Mouse (Mus musculus) hindbrain, embryonic 15.5 days (tissue): Measurements from ENCODE around the gene Tyrobp. TPM values are rescaled to one million over a fixed set of nuclear protein-coding genes. Genes with fewer than 3 reads are reported as not detected.
A peak's percentile ranks its signal among the peaks of the same experiment; 100 is the strongest.

Experiments used
- ATAC-seq: fragments of 200-750 bp; cut with Nextera tagmentation; 2 replicates; pipeline ENCODE4 v1.8.0; 2017; ENCODE audit warnings: low read depth, moderate number of reproducible peaks, moderate TSS enrichment; ENCODE audit not compliant: low FRiP score
- H3K27ac ChIP-seq: fragments of 300-500 bp; sonication (generic); replicated peaks from 2 replicates; pipeline ENCODE4 v1.5.1; 2015; ENCODE audit warnings: mild to moderate bottlenecking, inconsistent platforms
- H3K27me3 ChIP-seq: fragments of 300-500 bp; sonication (generic); 2 replicates; pipeline ENCODE4 v1.6.1; 2015; ENCODE audit warnings: control low read depth, inconsistent platforms
- H3K36me3 ChIP-seq: fragments of 300-500 bp; sonication (generic); 2 replicates; pipeline ENCODE4 v1.6.1; 2015; ENCODE audit warnings: control low read depth, inconsistent platforms
- H3K4me1 ChIP-seq: fragments of 300-500 bp; sonication (generic); replicated peaks from 2 replicates; pipeline ENCODE4 v1.6.1; 2015; ENCODE audit warnings: control low read depth, inconsistent platforms
- H3K4me2 ChIP-seq: fragments of 300-500 bp; sonication (generic); 2 replicates; pipeline ENCODE4 v1.6.1; 2015; ENCODE audit warnings: moderate library complexity, mild to moderate bottlenecking, inconsistent platforms
- H3K4me3 ChIP-seq: fragments of 300-500 bp; sonication (generic); 2 replicates; pipeline ENCODE4 v1.5.1; 2015; ENCODE audit warnings: mild to moderate bottlenecking, inconsistent platforms
- H3K9ac ChIP-seq: fragments of 300-500 bp; sonication (generic); 2 replicates; pipeline ENCODE4 v1.6.1; 2015; ENCODE audit warnings: inconsistent platforms
- H3K9me3 ChIP-seq: fragments of 300-500 bp; sonication (generic); 2 replicates; pipeline ENCODE4 v1.6.1; 2016; ENCODE audit warnings: control low read depth, inconsistent platforms
- WGBS: fragments of 180-500 bp; shearing (Covaris S2); methylation state at CpG from one replicate; pipeline ENCODE4 v1.1.7; 2015; 5-methylcytosine and 5-hydroxymethylcytosine counted together
- polyA plus RNA-seq: library from polyadenylated mRNA; unstranded; fragments of >200 nt; fragmentation: Nextera tagmentation; extraction: Ambion mirVana; gene quantifications from 2 replicates; pipeline ENCODE4 v1.2.1, GENCODE M21; 2015

Tyrobp gene
- polyA plus RNA-seq, 1 experiment from 2014 or later, result 28.9 TPM

DNA sequence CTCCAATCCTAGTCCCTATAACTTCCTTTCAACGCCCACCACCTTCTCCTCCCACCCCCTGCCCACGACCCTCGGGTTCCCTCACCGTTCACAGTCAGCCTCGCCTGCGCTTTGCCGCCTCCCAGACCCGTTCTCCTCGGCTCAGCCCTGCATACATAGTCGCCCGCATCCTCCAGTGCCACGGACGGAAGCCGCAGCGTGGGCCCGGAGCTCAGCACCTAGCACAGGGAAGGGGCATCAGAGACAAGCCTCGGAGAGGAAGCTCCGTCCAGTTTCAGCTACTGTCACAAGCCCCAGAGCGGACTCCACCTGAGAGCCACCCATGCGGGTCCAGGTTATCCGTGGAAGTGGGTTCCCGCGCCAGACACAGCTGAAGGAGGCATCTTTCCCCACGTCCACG, 39.8 kb downstream of the Tyrobp start:
- no peaks in the 10 kb centered on the region for H3K36me3 ChIP-seq
- ATAC-seq, result no peak

DNA sequence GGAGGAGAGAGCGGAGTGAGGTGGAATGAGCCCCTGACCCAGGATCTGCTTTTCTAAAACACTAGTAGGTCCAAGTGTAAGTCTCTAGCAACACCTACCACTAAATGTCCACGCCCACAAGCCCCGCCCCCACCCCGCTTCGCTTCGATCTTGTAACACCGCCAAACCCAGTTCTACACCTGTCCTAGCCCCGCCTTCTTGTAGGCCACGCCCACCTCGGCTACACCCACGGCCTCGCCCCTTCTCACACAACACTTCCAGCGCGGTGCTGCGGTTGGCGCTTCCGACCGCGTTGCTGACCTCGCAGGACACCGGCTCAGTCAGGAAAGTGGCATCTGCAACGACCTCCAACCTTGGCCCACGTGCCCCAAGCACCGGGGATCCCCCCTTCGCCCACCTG, 40.2 kb downstream of the Tyrobp start:
- peak overlapping the region; percentile 20 for H3K4me3 ChIP-seq
- no peak overlapping the region for H3K9ac ChIP-seq
- no peak for ATAC-seq

More for the DNA sequence above, 39.8 kb downstream of the Tyrobp start:
- 15% methylated on average over 25 of the region's 25 CpGs for WGBS
- no peak overlapping the region for H3K9ac ChIP-seq
- peak overlapping the region; percentile 42 for H3K4me2 ChIP-seq
- no peaks in the 10 kb centered on the region for H3K9me3 ChIP-seq
- peaks cover 44% of the 10 kb centered on the region for H3K27me3 ChIP-seq
- no peak overlapping the region for H3K27ac ChIP-seq
- H3K4me3 ChIP-seq, result peak overlapping the region; percentile 20
- H3K4me1 ChIP-seq, result peaks cover 32% of the 10 kb centered on the region

DNA sequence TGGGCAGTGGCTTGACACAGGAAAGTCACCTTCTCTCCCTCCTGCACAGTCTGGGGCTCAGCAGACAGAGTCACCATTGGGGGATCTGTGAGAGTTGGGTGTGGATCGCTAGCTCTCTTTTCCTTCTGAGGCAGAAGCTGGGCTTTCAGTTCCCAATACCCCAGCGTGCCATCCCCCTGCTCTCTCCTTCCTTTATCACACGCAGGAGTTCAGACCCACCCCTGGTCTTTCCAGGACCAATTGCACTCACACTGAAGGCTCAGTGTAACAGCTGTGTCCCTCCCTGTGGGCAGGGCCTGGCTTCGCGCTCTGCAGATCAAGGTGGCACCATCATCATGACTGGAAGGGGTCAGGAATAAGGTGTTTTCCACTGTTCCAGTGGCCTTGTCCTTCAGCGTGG, 40.7 kb downstream of the Tyrobp start:
- Histone ChIP-seq H3K36me3 (no peaks in the 10 kb centered on the region), H3K27ac (no peak overlapping the region), H3K27me3 (peaks cover 49% of the 10 kb centered on the region), H3K4me2 (peak overlapping the region; percentile 42), H3K9me3 (no peaks in the 10 kb centered on the region), H3K4me1 (peaks cover 35% of the 10 kb centered on the region), H3K4me3 (peak overlapping the region; percentile 20; the same call in 1 of the 2 replicates), H3K9ac (no peak overlapping the region)
- no peak for ATAC-seq
- WGBS, result 9% methylated on average over 6 of the region's 6 CpGs

More for the DNA sequence above, 40.2 kb downstream of the Tyrobp start:
- Histone ChIP-seq H3K4me1 (peaks cover 35% of the 10 kb centered on the region), H3K4me2 (peak overlapping the region; percentile 42), H3K36me3 (no peaks in the 10 kb centered on the region), H3K27me3 (peaks cover 49% of the 10 kb centered on the region), H3K9me3 (no peaks in the 10 kb centered on the region), H3K27ac (no peak overlapping the region)
- 3% methylated on average over 25 of the region's 25 CpGs for WGBS

DNA sequence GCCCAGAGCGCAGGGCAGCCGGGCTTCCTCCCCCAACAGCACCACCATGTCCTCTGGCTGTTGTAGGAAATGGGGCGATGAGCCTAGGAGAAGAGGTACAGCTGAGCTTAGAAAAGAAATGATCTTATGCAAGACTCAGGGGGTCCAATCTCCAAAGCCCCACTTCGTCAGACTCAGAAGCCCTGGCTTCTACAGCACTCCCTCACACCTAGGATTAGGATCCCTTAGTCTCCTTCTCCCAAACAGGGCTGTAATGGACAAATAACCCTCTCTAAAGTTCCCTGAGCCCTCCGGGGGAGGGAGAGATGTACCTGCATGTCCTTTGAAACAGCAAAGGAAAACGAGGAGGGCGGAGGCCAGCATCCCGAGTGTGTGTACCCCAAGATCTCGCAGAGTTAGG, 42.9 kb downstream of the Tyrobp start:
- Histone ChIP-seq H3K9ac (no peak overlapping the region), H3K4me1 (peaks cover 35% of the 10 kb centered on the region), H3K27ac (no peak overlapping the region)

DNA sequence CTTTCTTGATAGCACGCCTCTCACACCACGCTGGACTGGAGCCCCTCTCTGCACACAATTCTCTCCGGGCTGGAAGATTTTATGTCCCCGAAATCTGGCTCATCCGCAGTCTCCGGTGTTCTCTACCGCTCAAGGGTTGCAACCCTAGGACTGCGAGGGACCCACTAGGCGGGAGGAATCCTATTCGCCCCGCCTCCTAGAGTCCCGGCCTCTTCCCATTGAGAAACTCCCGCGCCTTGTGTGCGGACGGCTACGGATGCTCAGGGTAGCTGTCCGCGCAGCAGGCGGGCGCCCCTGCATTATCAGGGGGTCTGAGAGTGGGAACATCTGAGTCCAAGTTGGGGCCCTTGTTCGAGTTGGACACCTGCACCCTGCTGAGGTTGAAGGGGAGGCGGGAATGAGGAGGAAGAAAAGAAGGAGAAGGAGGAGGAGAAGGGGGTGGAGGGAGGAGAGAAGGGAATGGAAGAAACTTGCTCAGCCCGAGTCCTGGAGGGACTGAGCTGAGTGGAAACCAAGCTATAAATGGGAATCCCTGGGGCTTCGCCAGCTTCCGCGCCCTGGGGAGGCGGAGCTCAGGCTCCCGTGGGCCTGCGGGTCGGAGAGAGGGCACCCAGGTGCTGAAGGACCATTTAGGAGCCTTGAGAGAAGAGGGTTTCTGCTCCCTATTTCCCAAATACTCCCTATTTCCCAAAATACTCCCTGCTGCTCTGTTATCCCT, 43.5 kb downstream of the Tyrobp start:
- ATAC-seq, result peak; percentile 33; the same call in 1 of the 2 replicates
- no peaks in the 10 kb centered on the region for H3K9me3 ChIP-seq
- H3K4me2 ChIP-seq, result peak overlapping the region; percentile 63
- peak overlapping the region; percentile 36 for H3K9ac ChIP-seq
- WGBS, result under 1% methylated on average over 31 of the region's 31 CpGs
- H3K4me3 ChIP-seq, result peak overlapping the region; percentile 32
- H3K27ac ChIP-seq, result peak overlapping the region; percentile 34
- H3K27me3 ChIP-seq, result peaks cover 60% of the 10 kb centered on the region
- H3K4me1 ChIP-seq, result peaks cover 35% of the 10 kb centered on the region
- H3K36me3 ChIP-seq, result no peaks in the 10 kb centered on the region

More for the DNA sequence above, 42.9 kb downstream of the Tyrobp start:
- Histone ChIP-seq H3K27me3 (peaks cover 61% of the 10 kb centered on the region), H3K36me3 (no peaks in the 10 kb centered on the region), H3K4me3 (peak overlapping the region; percentile 32), H3K9me3 (no peaks in the 10 kb centered on the region), H3K4me2 (peak overlapping the region; percentile 63)
- no peak for ATAC-seq
- under 1% methylated on average over 9 of the region's 9 CpGs for WGBS

DNA sequence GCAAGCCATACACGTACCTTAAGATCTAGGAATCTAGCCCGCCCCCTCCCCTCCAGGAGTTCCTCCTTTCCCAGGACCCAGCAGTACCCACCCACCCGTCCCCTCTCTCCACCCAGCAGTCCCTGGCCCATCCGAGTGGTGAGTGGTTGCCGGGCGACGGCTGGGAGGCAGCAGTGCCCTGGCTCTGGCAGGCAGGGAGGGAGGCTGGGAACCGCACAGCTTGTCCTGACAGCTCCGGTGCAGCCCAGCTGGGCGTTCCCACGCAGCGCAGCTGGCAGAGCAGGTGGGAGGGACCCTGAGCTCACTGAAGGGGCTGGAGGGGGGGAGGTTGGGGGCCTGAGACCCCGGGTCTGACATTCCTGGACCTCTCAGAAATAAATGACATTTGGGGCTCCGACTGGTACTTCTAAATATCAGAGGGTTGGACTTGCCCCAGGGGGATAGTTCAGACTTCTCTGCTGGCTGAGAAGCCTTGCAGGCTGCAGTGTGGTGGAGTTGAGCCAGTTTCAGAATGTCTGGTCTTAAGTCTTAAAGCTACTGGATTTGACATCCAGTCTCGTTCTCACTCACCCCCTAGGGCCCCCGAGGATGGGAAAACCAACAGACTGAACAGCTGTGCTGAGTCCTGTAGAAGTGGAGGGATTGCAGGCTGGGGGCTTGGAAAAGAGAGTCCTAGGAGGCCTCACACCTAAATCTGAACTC, 44.2 kb downstream of the Tyrobp start, which contains the start of the genes Kirrel2 and Nphs1:
TSS of gene Kirrel2 (minus strand) at position 62 of the 702 bp plus-strand sequence.
TSS of gene Nphs1 (plus strand) at position 687 of the 702 bp plus-strand sequence.
- H3K9ac ChIP-seq, result peak within 1 kb of the TSS; percentile 36
- H3K27ac ChIP-seq, result peak within 1 kb of the TSS; percentile 34
- peaks cover 35% of the 10 kb centered on the region for H3K4me1 ChIP-seq
- ATAC-seq, result peak; percentile 81
- WGBS, result under 1% methylated on average over 16 of the region's 16 CpGs
- H3K27me3 ChIP-seq, result peaks cover 58% of the 10 kb centered on the region
- H3K36me3 ChIP-seq, result no peaks in the 10 kb centered on the region
- H3K9me3 ChIP-seq, result no peaks in the 10 kb centered on the region
- H3K4me2 ChIP-seq, result peak within 1 kb of the TSS; percentile 63
- peak within 1 kb of the TSS; percentile 32 for H3K4me3 ChIP-seq

DNA sequence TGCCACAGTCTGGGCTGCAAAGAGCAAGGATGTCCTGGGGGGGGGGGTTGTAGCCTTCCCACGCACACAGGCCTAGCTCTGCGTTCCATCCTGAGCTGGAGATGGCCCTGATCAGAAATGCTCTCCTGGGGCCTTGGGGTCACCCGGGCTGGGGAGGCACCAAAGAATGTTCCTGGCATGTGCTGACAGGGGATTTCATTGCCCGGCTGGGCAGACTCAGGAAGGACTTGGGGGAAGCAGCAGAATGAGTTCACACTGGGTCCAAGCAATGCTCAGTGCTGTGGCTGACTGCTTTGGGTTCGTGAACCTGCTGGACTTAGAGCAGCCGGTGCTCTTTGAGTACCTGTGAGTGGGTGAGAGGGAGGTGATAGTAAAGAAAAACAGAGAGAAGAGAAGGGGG, 45.9 kb downstream of the Tyrobp start:
- no peak for ATAC-seq
- Histone ChIP-seq H3K4me3 (no peak overlapping the region), H3K9me3 (no peaks in the 10 kb centered on the region), H3K4me2 (no peak overlapping the region), H3K4me1 (peaks cover 25% of the 10 kb centered on the region), H3K9ac (no peak overlapping the region), H3K27ac (no peak overlapping the region), H3K36me3 (no peaks in the 10 kb centered on the region), H3K27me3 (peaks cover 55% of the 10 kb centered on the region)
- 27% methylated on average over 6 of the region's 6 CpGs for WGBS

DNA sequence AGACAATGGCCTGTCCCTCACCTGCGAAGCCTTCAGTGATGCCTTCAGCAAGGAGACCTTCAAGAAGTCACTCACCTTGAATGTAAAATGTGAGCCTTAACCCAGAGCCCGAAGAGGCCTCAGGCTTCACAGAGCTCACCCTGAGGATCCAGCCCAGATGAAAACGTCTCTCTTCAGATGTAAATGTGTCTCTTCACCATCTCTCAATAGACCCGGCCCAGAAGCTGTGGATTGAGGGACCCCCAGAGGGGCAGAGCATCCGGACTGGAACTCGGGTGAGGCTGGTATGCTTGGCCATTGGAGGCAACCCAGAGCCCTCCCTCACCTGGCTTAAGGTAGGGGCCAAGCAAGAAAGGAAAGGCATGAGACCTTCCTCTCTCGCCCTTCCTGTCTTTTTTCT, 50.0 kb downstream of the Tyrobp start:
- Histone ChIP-seq H3K36me3 (no peaks in the 10 kb centered on the region), H3K4me2 (no peak overlapping the region), H3K9ac (no peak overlapping the region), H3K27me3 (peaks cover 70% of the 10 kb centered on the region), H3K9me3 (no peaks in the 10 kb centered on the region), H3K4me1 (peaks cover 1% of the 10 kb centered on the region; the same call in 1 of the 2 replicates), H3K4me3 (no peak overlapping the region), H3K27ac (no peak overlapping the region)
- ATAC-seq, result no peak
- 28% methylated on average over 7 of the region's 7 CpGs for WGBS

DNA sequence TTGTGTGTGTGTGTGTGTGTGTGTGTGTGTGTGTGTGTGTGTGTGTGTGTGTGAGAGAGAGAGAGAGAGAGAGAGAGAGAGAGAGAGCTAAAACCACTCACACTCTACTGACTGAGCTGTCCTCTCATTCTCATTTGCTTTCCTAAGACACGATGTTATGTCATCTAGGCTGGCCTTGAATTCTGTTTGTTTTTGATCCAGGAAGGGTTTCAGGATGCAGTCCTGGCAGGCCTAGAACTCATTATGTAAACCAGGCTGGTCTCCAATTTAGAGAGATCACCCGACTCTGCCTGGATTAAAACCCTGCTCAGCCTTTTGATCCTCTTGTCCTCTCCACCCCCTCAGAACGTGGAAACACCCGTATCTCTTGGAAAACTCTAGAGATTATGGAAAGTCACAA, 50.4 kb downstream of the Tyrobp start:
- no peak overlapping the region for H3K4me3 ChIP-seq
- H3K9ac ChIP-seq, result no peak overlapping the region
- H3K9me3 ChIP-seq, result no peaks in the 10 kb centered on the region
- 31% methylated on average over 4 of the region's 4 CpGs for WGBS
- no peaks in the 10 kb centered on the region for H3K36me3 ChIP-seq
- no peak overlapping the region for H3K27ac ChIP-seq
- ATAC-seq, result no peak
- H3K4me1 ChIP-seq, result no peaks in the 10 kb centered on the region
- no peak overlapping the region for H3K4me2 ChIP-seq
- peaks cover 69% of the 10 kb centered on the region for H3K27me3 ChIP-seq

DNA sequence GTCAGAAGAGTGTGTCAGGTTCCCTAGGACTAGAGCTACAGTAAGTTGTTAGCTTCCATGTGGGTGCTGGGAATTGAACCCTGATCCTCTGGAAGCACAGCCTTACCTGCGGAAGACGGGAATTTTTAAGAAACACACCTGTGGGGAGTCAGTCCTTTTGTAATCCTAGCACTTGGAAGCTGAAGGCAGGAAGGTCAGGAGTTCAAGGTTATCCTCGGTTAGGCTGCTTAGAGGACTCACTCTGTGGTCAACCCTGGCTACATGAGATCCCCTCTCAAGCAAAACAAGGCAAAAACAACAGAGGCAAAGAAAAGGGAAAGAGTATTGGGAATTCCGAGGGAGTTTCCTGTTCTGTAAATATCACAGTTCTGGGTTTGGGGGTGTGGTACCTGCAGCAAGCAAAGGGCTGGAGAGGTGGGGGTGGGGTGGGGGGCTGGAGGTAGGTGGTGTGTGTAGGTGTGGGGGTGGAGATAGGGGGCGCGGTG, 51.3 kb downstream of the Tyrobp start:
- Histone ChIP-seq H3K4me2 (no peak overlapping the region), H3K9me3 (no peaks in the 10 kb centered on the region), H3K4me3 (no peak overlapping the region), H3K27ac (no peak overlapping the region), H3K4me1 (no peaks in the 10 kb centered on the region), H3K9ac (no peak overlapping the region), H3K36me3 (no peaks in the 10 kb centered on the region), H3K27me3 (peaks cover 65% of the 10 kb centered on the region)
- WGBS, result 20% methylated on average over 6 of the region's 6 CpGs
- no peak for ATAC-seq
